Mouse (Mus musculus): ENCODE measurements around the gene Acsf3.

DNA sequence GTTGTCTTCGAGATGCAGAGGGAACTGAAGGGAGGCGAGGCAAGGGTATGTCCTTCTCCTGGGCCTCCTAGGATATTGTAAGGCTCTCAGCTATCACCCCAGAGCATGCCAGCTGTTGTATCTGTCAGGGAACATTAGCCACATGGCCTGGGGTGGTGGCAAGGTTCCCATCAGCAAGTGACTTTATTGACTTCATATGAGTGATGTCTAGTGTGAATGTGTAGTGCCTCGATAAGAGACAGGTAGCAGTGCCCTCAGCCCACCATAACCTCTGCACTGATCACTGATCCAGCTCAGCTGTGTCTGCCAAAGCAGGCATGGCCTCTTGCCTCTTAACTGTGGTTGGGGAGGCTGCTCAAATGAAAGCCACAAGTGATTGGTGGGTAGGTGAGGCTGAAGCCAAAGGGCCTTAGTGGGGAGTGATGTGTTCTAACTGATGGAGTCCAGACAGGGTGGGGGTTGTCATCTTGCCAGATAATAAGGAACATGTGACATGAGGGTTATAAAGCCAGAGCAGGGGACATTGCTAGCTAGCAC is 3.5 kb downstream of the Acsf3 start:
- no peak for TF ChIP-seq POLR2A (IDR thresholded peaks at IDR 0.05; ENCODE audit: borderline replicate concordance, low read depth, low read length)
- no peak for TF ChIP-seq CTCF (IDR thresholded peaks at IDR 0.05; ENCODE audit: low read depth, low read length)

All from bone marrow macrophage, adult 2 months (primary cell).